ENCODE assay signal across 8 mouse cellular contexts in the genomic region with DNA sequence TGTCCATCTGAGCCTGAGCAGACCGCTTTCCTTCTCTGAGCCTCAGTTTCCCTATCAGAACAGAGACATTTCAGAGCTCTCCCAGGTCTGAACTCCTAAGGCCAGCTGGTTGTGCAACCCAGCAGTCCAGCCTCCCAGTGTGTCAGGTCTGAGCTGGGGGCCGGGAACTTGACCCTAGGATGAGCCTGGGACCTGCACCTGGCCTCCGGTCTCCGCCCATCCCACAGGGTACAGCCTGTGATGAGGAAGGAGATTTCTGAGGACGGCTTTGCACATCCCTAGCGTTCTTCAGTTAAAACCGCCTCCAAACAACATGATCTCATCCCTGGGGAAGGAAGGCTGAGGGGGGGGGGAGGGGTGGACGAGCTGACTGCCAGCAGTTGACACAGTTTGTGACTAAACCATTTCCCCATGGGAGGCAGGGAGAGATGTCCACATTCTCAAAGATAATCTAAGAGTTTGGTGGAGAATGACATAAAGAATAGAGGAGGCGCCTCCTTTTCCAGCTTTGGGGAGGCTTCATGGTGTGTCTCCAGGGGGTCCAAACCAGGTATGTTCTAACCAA. TPM values are rescaled to one million over a fixed set of nuclear protein-coding genes. Genes with fewer than 3 reads are reported as not detected.
DNase-seq lines count a peak whose midpoint lies in the region; ATAC-seq and TF ChIP-seq lines count a peak whose summit lies in the region.

No protein-coding gene starts in this region.

- no peak overlapping the region for H3K4me2 ChIP-seq in kidney, embryonic 14.5 days (replicated peaks; ENCODE audit: low read depth, low read length)
- H3K4me2 ChIP-seq in intestine, postnatal 0 days (replicated peaks; ENCODE audit: low read depth) = peak overlapping the region; percentile 27; the same call in 1 of the 2 replicates

- no peak overlapping the region for H3K9ac ChIP-seq in kidney, embryonic 14.5 days (ENCODE audit: low read depth, low read length)
- no peak overlapping the region for H3K9ac ChIP-seq in intestine, postnatal 0 days (ENCODE audit: low read depth, low read length)

- H3K4me1 ChIP-seq in kidney, embryonic 14.5 days (ENCODE audit: control insufficient read depth, insufficient read depth, low read length) = peaks cover 12% of the 10 kb centered on the region; the same call in 1 of the 2 replicates
- H3K4me1 ChIP-seq in E14TG2a.4 (replicated peaks; ENCODE audit: low read depth, low read length) = peaks cover 65% of the 10 kb centered on the region
- H3K4me1 ChIP-seq in embryonic facial prominence, embryonic 10.5 days = peaks cover 43% of the 10 kb centered on the region
- H3K4me1 ChIP-seq in intestine, postnatal 0 days (replicated peaks; ENCODE audit: control insufficient read depth, insufficient read depth, low read length) = no peaks in the 10 kb centered on the region

- H3K27me3 ChIP-seq in kidney, embryonic 14.5 days (ENCODE audit: control insufficient read depth, insufficient read depth, low read length) = no peaks in the 10 kb centered on the region
- H3K27me3 ChIP-seq in E14TG2a.4 (ENCODE audit: insufficient read depth, low read length) = no peaks in the 10 kb centered on the region
- H3K27me3 ChIP-seq in embryonic facial prominence, embryonic 10.5 days (replicated peaks; ENCODE audit: low read depth, poor library complexity, severe bottlenecking) = no peaks in the 10 kb centered on the region
- H3K27me3 ChIP-seq in intestine, postnatal 0 days (replicated peaks; ENCODE audit: control insufficient read depth, insufficient read depth, low read length) = no peaks in the 10 kb centered on the region

- no peak for DNase-seq in kidney, adult 18-20 months
- DNase-seq in embryonic facial prominence, embryonic 10.5 days (ENCODE audit: low spot score) = no peak
- no peak for DNase-seq in embryo, embryonic 9.5 days (ENCODE audit: extremely low spot score)

- TF ChIP-seq CTCF in E14TG2a.4 (conservative IDR thresholded peaks at IDR 0.05; ENCODE audit: low read length) = no peak
- TF ChIP-seq CTCF in intestine, postnatal 0 days (IDR thresholded peaks at IDR 0.05; ENCODE audit: low read depth) = no peak

- H3K9me3 ChIP-seq in kidney, embryonic 14.5 days (ENCODE audit: control insufficient read depth, low read length) = no peaks in the 10 kb centered on the region
- H3K9me3 ChIP-seq in E14TG2a.4 (ENCODE audit: low read length) = peaks cover 3% of the 10 kb centered on the region; the same call in 1 of the 2 replicates
- no peaks in the 10 kb centered on the region for H3K9me3 ChIP-seq in embryonic facial prominence, embryonic 10.5 days
- H3K9me3 ChIP-seq in intestine, postnatal 0 days (ENCODE audit: control insufficient read depth) = no peaks in the 10 kb centered on the region

- H3K4me3 ChIP-seq in kidney, embryonic 14.5 days (ENCODE audit: low read length) = no peak overlapping the region
- H3K4me3 ChIP-seq in E14TG2a.4 (replicated peaks; ENCODE audit: low read length) = peak overlapping the region; percentile 68
- peak overlapping the region; percentile 25; the same call in 1 of the 2 replicates for H3K4me3 ChIP-seq in embryonic facial prominence, embryonic 10.5 days
- H3K4me3 ChIP-seq in intestine, postnatal 0 days (ENCODE audit: low read depth, low read length) = no peak overlapping the region

- H3K27ac ChIP-seq in kidney, embryonic 14.5 days (ENCODE audit: low read depth, low read length) = no peak overlapping the region
- H3K27ac ChIP-seq in embryonic facial prominence, embryonic 10.5 days (replicated peaks) = peak overlapping the region; percentile 69; the same call in 1 of the 2 replicates
- H3K27ac ChIP-seq in intestine, postnatal 0 days (ENCODE audit: low read depth, low read length) = no peak overlapping the region

- peak; percentile 40; the same call in 1 of the 2 replicates for ATAC-seq in kidney, embryonic 14.5 days (ENCODE audit: low FRiP score, low TSS enrichment)
- no peak for ATAC-seq in intestine, postnatal 0 days
- ATAC-seq in erythroid progenitor cell, adult 5-6 weeks (replicated peaks; ENCODE audit: low FRiP score, poor library complexity, severe bottlenecking) = no peak
- ATAC-seq in CD4-positive, CD25-positive, alpha-beta regulatory T cell, adult 4 months = no peak

- no peaks in the 10 kb centered on the region for H3K36me3 ChIP-seq in kidney, embryonic 14.5 days (ENCODE audit: control insufficient read depth, insufficient read depth, low read length)
- H3K36me3 ChIP-seq in E14TG2a.4 (ENCODE audit: insufficient read depth, low read length) = no peaks in the 10 kb centered on the region
- no peaks in the 10 kb centered on the region for H3K36me3 ChIP-seq in embryonic facial prominence, embryonic 10.5 days (replicated peaks)
- H3K36me3 ChIP-seq in intestine, postnatal 0 days (ENCODE audit: control insufficient read depth, insufficient read depth) = no peaks in the 10 kb centered on the region

- WGBS in kidney, embryonic 14.5 days = 44% methylated on average over 9 of the region's 9 CpGs
- 52% methylated on average over 9 of the region's 9 CpGs for WGBS in embryonic facial prominence, embryonic 10.5 days
- 44% methylated on average over 9 of the region's 9 CpGs for WGBS in intestine, postnatal 0 days

RNA-seq across cellular contexts. Expression of a gene that starts 16.2 kb away (rescaled TPM):
- polyA plus RNA-seq in kidney, embryonic 14.5 days (2014; fragmentation: Nextera tagmentation; extraction: Ambion mirVana) = 4.3 and 10.5 TPM in 2 replicates
- 6.4 and 7.0 TPM in 2 replicates for polyA plus RNA-seq in embryonic facial prominence, embryonic 10.5 days (2016; fragmentation: Nextera tagmentation; extraction: Ambion mirVana)
- polyA plus RNA-seq in intestine, postnatal 0 days (2015; fragmentation: Nextera tagmentation; extraction: Ambion mirVana) = 13.1 and 15.2 TPM in 2 replicates
- total RNA-seq in erythroid progenitor cell, adult 5-6 weeks (2015; ENCODE audit: low replicate concordance) = 44.0 and 51.2 TPM in 2 replicates
- 51.1 and 70.8 TPM in 2 replicates for total RNA-seq in erythroid progenitor cell, adult 5-6 weeks (2017; ENCODE audit: low replicate concordance)
- polyA plus RNA-seq in CD4-positive, CD25-positive, alpha-beta regulatory T cell, adult 4 months (2017; shearing (Covaris generic)) = 10 to 100 TPM; 18.1 to 27.6 TPM

Comparison
In these comparisons a context has a peak if more than half of its experiments do, and no peak if none do; other contexts are left out.
1. H3K4me3 ChIP-seq: peak in E14TG2a.4 (single experiment) and embryonic facial prominence, embryonic 10.5 days (single experiment); none in kidney, embryonic 14.5 days (single experiment) and intestine, postnatal 0 days (single experiment).